Mouse (Mus musculus) CH12.LX (cell line): Measurements from ENCODE around the gene Pabpn1l. TPM values are rescaled to one million over a fixed set of nuclear protein-coding genes. Genes with fewer than 3 reads are reported as not detected.

ENCODE experiments used
- DNase-seq: peaks from one replicate; pipeline ENCODE4 v3.0.0-alpha.2; 2013; ENCODE audit errors: extremely low read depth
- H3K27ac ChIP-seq: 2 replicates; pipeline ENCODE4 v1.5.1; 2012; ENCODE audit warnings: low read depth, mild to moderate bottlenecking, control low read depth, moderate library complexity; ENCODE audit not compliant: insufficient read depth
- H3K27me3 ChIP-seq: replicated peaks from 2 replicates; pipeline ENCODE3; 2012; ENCODE audit warnings: inconsistent platforms
- H3K36me3 ChIP-seq, 2 experiments: replicated peaks in 1 of 2; 2 replicates each; pipeline versions ENCODE3 to v1.6.1; 2012; ENCODE audit warnings: inconsistent platforms in 1 of 2, low read length in 1 of 2, mild to moderate bottlenecking in 1 of 2, mixed read lengths in 1 of 2, moderate library complexity in 1 of 2; ENCODE audit not compliant: control insufficient read depth in 1 of 2, insufficient read depth in 1 of 2
- H3K4me1 ChIP-seq, 2 experiments: 2 replicates each; pipeline ENCODE4 v1.6.1; 2012; ENCODE audit warnings: inconsistent platforms in 1 of 2, moderate library complexity in 1 of 2; ENCODE audit not compliant: insufficient read depth in 2 of 2, control insufficient read depth in 1 of 2
- H3K4me2 ChIP-seq: 2 replicates; pipeline ENCODE4 v1.6.1; 2012; ENCODE audit warnings: low read depth, mild to moderate bottlenecking, control low read depth; ENCODE audit not compliant: poor library complexity, insufficient read depth, severe bottlenecking
- H3K4me3 ChIP-seq, 3 experiments: fragments of 150-350 bp in 1 of 3; sonication (generic) in 1 of 3; replicated peaks in 1 of 3; 2 replicates each; pipeline versions ENCODE3 to v1.5.1; 2011 to 2012; ENCODE audit warnings: low read depth in 2 of 3, low read length in 2 of 3, mild to moderate bottlenecking in 2 of 3, moderate library complexity in 2 of 3, control low read depth in 1 of 3, improper control_type of control experiment in 1 of 3, inconsistent platforms in 1 of 3, mixed read lengths in 1 of 3; ENCODE audit not compliant: poor library complexity in 1 of 3
- H3K79me2 ChIP-seq: replicated peaks from 2 replicates; pipeline ENCODE4 v1.6.1; 2012; ENCODE audit warnings: mild to moderate bottlenecking, moderate library complexity; ENCODE audit not compliant: control insufficient read depth, poor library complexity, insufficient read depth, severe bottlenecking; ENCODE audit errors: extremely low read depth
- H3K9ac ChIP-seq: 2 replicates; pipeline ENCODE4 v1.6.1; 2012; ENCODE audit warnings: low read depth, mild to moderate bottlenecking, control low read depth, moderate library complexity; ENCODE audit not compliant: insufficient read depth
- H3K9me3 ChIP-seq: replicated peaks from 2 replicates; pipeline ENCODE3; 2012; ENCODE audit warnings: low read length, inconsistent platforms, mixed read lengths
- BHLHE40 ChIP-seq: IDR thresholded peaks from 2 replicates; pipeline ENCODE4 v1.6.1; 2011; ENCODE audit warnings: mild to moderate bottlenecking, low read depth, low read length, improper control_type of control experiment
- CHD2 ChIP-seq: IDR thresholded peaks from 2 replicates; pipeline ENCODE4 v1.6.1; 2011; ENCODE audit warnings: low read length, improper control_type of control experiment
- CTCF ChIP-seq, 2 experiments: IDR thresholded peaks in 1 of 2; conservative IDR thresholded peaks in 1 of 2; 2 replicates each; pipeline ENCODE4 v1.5.1; 2011 to 2012; ENCODE audit warnings: low read depth in 2 of 2, low read length in 2 of 2, improper control_type of control experiment in 1 of 2, inconsistent platforms in 1 of 2, mild to moderate bottlenecking in 1 of 2, moderate library complexity in 1 of 2
- EP300 ChIP-seq: IDR thresholded peaks from 2 replicates; pipeline ENCODE4 v1.6.1; 2011; ENCODE audit warnings: low read length, improper control_type of control experiment
- ETS1 ChIP-seq: conservative IDR thresholded peaks from 2 replicates; pipeline ENCODE4 v1.6.1; 2012; ENCODE audit warnings: low read depth, mild to moderate bottlenecking, inconsistent platforms, low read length, improper control_type of control experiment, moderate library complexity
- HCFC1 ChIP-seq: IDR thresholded peaks from 2 replicates; pipeline ENCODE4 v1.6.1; 2012; ENCODE audit warnings: low read depth, mild to moderate bottlenecking, inconsistent platforms, low read length, improper control_type of control experiment
- KAT2A ChIP-seq: IDR thresholded peaks from 2 replicates; pipeline ENCODE4 v1.6.1; 2012; ENCODE audit warnings: low read length, improper control_type of control experiment, inconsistent platforms; ENCODE audit not compliant: insufficient replicate concordance
- MAZ ChIP-seq: IDR thresholded peaks from 2 replicates; pipeline ENCODE4 v1.6.1; 2012; ENCODE audit warnings: low read depth, mild to moderate bottlenecking, inconsistent platforms, low read length, improper control_type of control experiment, moderate library complexity
- MEF2A ChIP-seq: IDR thresholded peaks from 2 replicates; pipeline ENCODE4 v1.6.1; 2014; ENCODE audit warnings: low read depth, mild to moderate bottlenecking, inconsistent platforms, low read length, improper control_type of control experiment, borderline replicate concordance
- MYC ChIP-seq: IDR thresholded peaks from 2 replicates; pipeline ENCODE4 v1.6.1; 2011; ENCODE audit warnings: low read depth, mild to moderate bottlenecking, improper control_type of control experiment, low read length
- POLR2A ChIP-seq: IDR thresholded peaks from 2 replicates; pipeline ENCODE4 v1.6.1; 2011; ENCODE audit warnings: low read depth, mild to moderate bottlenecking, improper control_type of control experiment, low read length
- RAD21 ChIP-seq: IDR thresholded peaks from 2 replicates; pipeline ENCODE4 v1.6.1; 2011; ENCODE audit warnings: low read depth, mild to moderate bottlenecking, low read length, improper control_type of control experiment, moderate library complexity
- RCOR1 ChIP-seq: conservative IDR thresholded peaks from 2 replicates; pipeline ENCODE4 v1.6.1; 2012; ENCODE audit warnings: low read depth, mild to moderate bottlenecking, inconsistent platforms, low read length, improper control_type of control experiment
- SMC3 ChIP-seq: IDR thresholded peaks from 2 replicates; pipeline ENCODE4 v1.6.1; 2011; ENCODE audit warnings: low read depth, low read length, improper control_type of control experiment
- TBP ChIP-seq: conservative IDR thresholded peaks from 2 replicates; pipeline ENCODE4 v1.6.1; 2011; ENCODE audit warnings: low read depth, low read length, improper control_type of control experiment
- UBTF ChIP-seq: IDR thresholded peaks from 2 replicates; pipeline ENCODE4 v1.6.1; 2012; ENCODE audit warnings: low read depth, mild to moderate bottlenecking, inconsistent platforms, low read length, improper control_type of control experiment, moderate library complexity
- USF1 ChIP-seq: IDR thresholded peaks from 2 replicates; pipeline ENCODE4 v1.6.1; 2014; ENCODE audit warnings: low read depth, mild to moderate bottlenecking, inconsistent platforms, low read length, improper control_type of control experiment
- ZC3H11A ChIP-seq: IDR thresholded peaks from 2 replicates; pipeline ENCODE4 v1.6.1; 2012; ENCODE audit warnings: low read depth, mild to moderate bottlenecking, inconsistent platforms, low read length, improper control_type of control experiment
- ZMIZ1 ChIP-seq: IDR thresholded peaks from 2 replicates; pipeline ENCODE4 v1.6.1; 2012; ENCODE audit warnings: low read depth, mild to moderate bottlenecking, inconsistent platforms, low read length, improper control_type of control experiment
- ZNF384 ChIP-seq: IDR thresholded peaks from 2 replicates; pipeline ENCODE4 v1.6.1; 2012; ENCODE audit warnings: low read depth, low read length, improper control_type of control experiment, inconsistent platforms
- dilution Hi-C: fragments of 300-500 bp; cut with MboI; formaldehyde crosslinking; loops from 2 replicates; pipeline ENCODE4 v1.14.3; 2020; ENCODE audit warnings: low sequenced_read_pairs; ENCODE audit not compliant: extremely low pct_unique_long_range_greater_than_20kb, extremely low pct_ligation_motif_present
- in situ Hi-C: fragments of 300-500 bp; cut with MboI; formaldehyde crosslinking; loops from 3 replicates; pipeline ENCODE4 v1.14.3; 2019; ENCODE audit warnings: low sequenced_read_pairs, low pct_ligation_motif_present, low pct_unique_long_range_greater_than_20kb, mixed read lengths
- polyA plus RNA-seq: library from polyadenylated mRNA; unstranded; fragments of >175 nt; gene quantifications from 2 replicates; pipeline ENCODE4 v1.2.1, GENCODE M21; 2012; ENCODE audit warnings: low read depth; ENCODE audit not compliant: insufficient read length
- total RNA-seq, 2 experiments: library from RNA; depleted of rRNA; stranded (reverse); fragments of 300-350 nt in 1 of 2; fragments of >200 nt in 1 of 2; gene quantifications; 2 replicates each; pipeline ENCODE4 v1.2.3; 2012 to 2014

Pabpn1l gene
- total and polyA plus RNA-seq, 3 experiments, result not detected

DNA sequence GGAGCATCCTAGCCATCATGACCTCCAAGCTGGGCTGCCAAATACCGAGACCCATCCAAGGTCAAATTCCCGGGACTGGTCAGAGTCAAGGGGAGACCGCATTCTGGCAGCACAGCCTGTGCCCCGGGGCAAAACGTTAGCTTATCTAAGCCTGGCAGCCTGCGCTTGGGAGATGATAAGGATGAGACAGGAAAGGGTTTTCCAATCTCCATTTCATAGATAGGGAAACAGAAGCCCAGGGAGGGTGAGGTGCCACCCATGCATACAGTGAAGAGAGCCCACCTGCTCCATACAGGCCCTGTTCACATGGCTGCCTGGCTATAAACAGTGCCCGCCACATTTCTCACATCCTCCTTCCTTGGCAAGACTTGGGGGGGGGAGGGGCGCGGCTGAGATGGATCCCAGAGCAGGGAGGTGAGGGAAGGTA lies 43.8 kb upstream of the Pabpn1l start:
- Histone ChIP-seq H3K9ac (no peak overlapping the region), H3K36me3 (peaks cover 20 to 96% of the 10 kb centered on the region in 2 experiments), H3K9me3 (no peaks in the 10 kb centered on the region), H3K27me3 (no peaks in the 10 kb centered on the region), H3K79me2 (no peaks in the 10 kb centered on the region), H3K4me1 (peaks cover 18 to 47% of the 10 kb centered on the region in 2 experiments)
- no peak for DNase-seq
- in situ Hi-C loops (no loop called here), dilution Hi-C loops (no loop called here)
- TF ChIP-seq ETS1, result no peak
- no peak for TF ChIP-seq POLR2A
- TF ChIP-seq KAT2A, result no peak
- no peak for TF ChIP-seq ZC3H11A
- no peak for TF ChIP-seq USF1
- TF ChIP-seq CHD2, result no peak
- no peak for TF ChIP-seq RAD21
- no peak for TF ChIP-seq RCOR1
- no peak for TF ChIP-seq ZNF384
- TF ChIP-seq MAZ, result no peak
- TF ChIP-seq UBTF, result no peak
- TF ChIP-seq, all 38 proteins: peak for 0
- no peak overlapping the region for H3K4me3 ChIP-seq
- no peak overlapping the region for H3K4me2 ChIP-seq
- no peak overlapping the region for H3K27ac ChIP-seq

DNA sequence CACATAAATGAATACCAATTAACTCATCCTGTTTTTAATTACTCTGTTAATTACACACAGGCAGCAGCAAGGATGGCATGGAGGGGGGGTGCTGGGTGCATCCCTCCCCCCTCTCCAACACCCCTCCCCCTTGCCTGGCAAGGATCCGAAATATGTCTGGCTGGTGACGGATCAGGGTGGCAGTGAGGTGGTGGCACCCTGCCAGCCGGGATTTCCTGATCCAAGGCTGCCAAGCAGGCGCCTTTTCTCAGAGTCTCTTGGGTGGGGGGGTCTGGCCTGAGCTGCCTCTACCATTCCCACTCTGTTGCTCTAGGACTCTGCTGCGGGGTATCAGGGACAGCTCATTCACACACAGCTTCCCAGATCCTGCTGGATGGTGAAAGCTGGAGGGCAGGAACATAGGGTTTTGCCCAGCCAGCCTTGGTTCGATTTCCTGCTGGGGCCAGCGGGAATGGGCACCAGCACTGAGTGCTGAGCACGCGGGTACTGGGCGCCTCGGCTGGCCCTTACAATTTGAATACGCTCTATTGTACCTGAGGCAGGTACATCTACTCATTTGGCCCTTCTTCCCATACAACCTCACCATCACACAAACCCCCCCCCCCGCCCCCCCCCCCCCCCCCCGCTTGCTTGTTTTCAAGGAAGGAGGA lies 43.3 kb upstream of the Pabpn1l start:
- Histone ChIP-seq H3K9me3 (no peaks in the 10 kb centered on the region), H3K36me3 (peaks cover 14 to 96% of the 10 kb centered on the region in 2 experiments), H3K9ac (no peak overlapping the region), H3K4me1 (peaks cover 20 to 52% of the 10 kb centered on the region in 2 experiments), H3K4me3 (no peak overlapping the region), H3K27me3 (no peaks in the 10 kb centered on the region), H3K4me2 (no peak overlapping the region), H3K27ac (no peak overlapping the region), H3K79me2 (no peaks in the 10 kb centered on the region)
- dilution Hi-C loops (no loop called here), in situ Hi-C loops (no loop called here)
- TF ChIP-seq USF1, result no peak
- TF ChIP-seq MYC, result no peak
- TF ChIP-seq BHLHE40, result no peak
- TF ChIP-seq SMC3, result no peak
- no peak for TF ChIP-seq MAZ
- TF ChIP-seq HCFC1, result no peak
- no peak for TF ChIP-seq EP300
- no peak for TF ChIP-seq CHD2
- TF ChIP-seq MEF2A, result no peak
- TF ChIP-seq TBP, result no peak
- no peak for TF ChIP-seq CTCF (conservative IDR thresholded peaks at IDR 0.05 in 1 of 2, IDR thresholded peaks at IDR 0.05 in 1 of 2; ENCODE audit: low read depth in 2 of 2, low read length in 2 of 2)
- TF ChIP-seq ZMIZ1, result no peak
- TF ChIP-seq UBTF, result no peak
- no peak for DNase-seq
